Mouse (Mus musculus) forebrain, embryonic 11.5 days (tissue): Measurements from ENCODE around the gene Mgmt. TPM values are rescaled to one million over a fixed set of nuclear protein-coding genes. Genes with fewer than 3 reads are reported as not detected.

Experiments
- ATAC-seq: fragments of 200-750 bp; cut with Nextera tagmentation; replicated peaks from 2 replicates; pipeline ENCODE4 v1.8.0; 2017; ENCODE audit warnings: moderate TSS enrichment; ENCODE audit not compliant: low FRiP score
- DNase-seq: peaks from one replicate; pipeline ENCODE4 v3.0.0-alpha.2; 2017; ENCODE audit warnings: low spot score
- H3K27ac ChIP-seq: fragments of 300-500 bp; sonication (generic); 2 replicates; pipeline ENCODE4 v1.5.1; 2014; ENCODE audit warnings: low read depth, low read length
- H3K27me3 ChIP-seq: fragments of 300-500 bp; sonication (generic); 2 replicates; pipeline ENCODE4 v1.6.1; 2014; ENCODE audit warnings: mild to moderate bottlenecking, low read length, mixed read lengths; ENCODE audit not compliant: control insufficient read depth, insufficient read depth
- H3K36me3 ChIP-seq: fragments of 300-500 bp; sonication (generic); 2 replicates; pipeline ENCODE4 v1.6.1; 2014; ENCODE audit warnings: mild to moderate bottlenecking, low read length, moderate library complexity, mixed read lengths; ENCODE audit not compliant: control insufficient read depth, insufficient read depth
- H3K4me1 ChIP-seq: fragments of 300-500 bp; sonication (generic); replicated peaks from 2 replicates; pipeline ENCODE4 v1.6.1; 2014; ENCODE audit warnings: low read length, mixed read lengths; ENCODE audit not compliant: control insufficient read depth, insufficient read depth
- H3K4me2 ChIP-seq: fragments of 300-500 bp; sonication (generic); 2 replicates; pipeline ENCODE4 v1.6.1; 2014; ENCODE audit warnings: low read depth, mild to moderate bottlenecking, low read length, moderate library complexity, mixed read lengths; ENCODE audit not compliant: severe bottlenecking
- H3K4me3 ChIP-seq: fragments of 300-500 bp; sonication (generic); 2 replicates; pipeline ENCODE4 v1.5.1; 2014; ENCODE audit warnings: low read depth, low read length
- H3K9ac ChIP-seq: fragments of 300-500 bp; sonication (generic); 2 replicates; pipeline ENCODE4 v1.6.1; 2014; ENCODE audit warnings: low read length
- H3K9me3 ChIP-seq: fragments of 300-500 bp; sonication (generic); 2 replicates; pipeline ENCODE4 v1.6.1; 2016; ENCODE audit warnings: low read length, mixed read lengths; ENCODE audit not compliant: control insufficient read depth
- whole genome bisulfite sequencing: fragments of 180-500 bp; shearing (Covaris S2); extraction: QIAGEN DNeasy Blood & Tissue Kit; methylation state at CpG from one replicate; pipeline ENCODE4 v1.1.7; 2014; 5-methylcytosine and 5-hydroxymethylcytosine counted together
- polyA plus RNA-seq: library from polyadenylated mRNA; unstranded; fragments of >200 nt; fragmentation: Nextera tagmentation; extraction: Ambion mirVana; gene quantifications from 2 replicates; pipeline ENCODE4 v1.2.1, GENCODE M21; 2014

Mgmt gene
- polyA plus RNA-seq, 1 experiment from 2014 or later, result 3.4 TPM

- DNase-seq (no peak), ATAC-seq (no peak)
- Histone ChIP-seq H3K9me3 (no peaks in the 10 kb centered on the region), H3K27ac (no peak overlapping the region), H3K4me2 (no peak overlapping the region), H3K27me3 (no peaks in the 10 kb centered on the region), H3K36me3 (no peaks in the 10 kb centered on the region), H3K4me1 (0 out of 2 replicates have a peak, but pooled peaks cover 1% of the 10 kb centered on the region), H3K4me3 (no peak overlapping the region), H3K9ac (no peak overlapping the region)
- WGBS, result 48% methylated on average over 11 of the region's 11 CpGs
Observed at GRCm38 (mm10) chr7:137000703-137001102, 106.3 kb downstream of the Mgmt start.

GRCm38 (mm10) chr7:137001215-137001614 is 106.8 kb downstream of the Mgmt start:
- Histone ChIP-seq H3K27ac (no peak overlapping the region), H3K9me3 (no peaks in the 10 kb centered on the region), H3K36me3 (no peaks in the 10 kb centered on the region), H3K4me3 (no peak overlapping the region), H3K4me2 (no peak overlapping the region), H3K9ac (no peak overlapping the region), H3K4me1 (0 out of 2 replicates have a peak, but pooled peaks cover 1% of the 10 kb centered on the region), H3K27me3 (no peaks in the 10 kb centered on the region)
- ATAC-seq, result no peak
- WGBS, result 78% methylated on average over 15 of the region's 15 CpGs
- DNase-seq, result no peak

- DNase-seq (no peak), ATAC-seq (no peak)
- H3K36me3 ChIP-seq, result no peaks in the 10 kb centered on the region
- H3K9ac ChIP-seq, result no peak overlapping the region
- no peaks in the 10 kb centered on the region for H3K27me3 ChIP-seq
- no peaks in the 10 kb centered on the region for H3K9me3 ChIP-seq
- WGBS, result 86% methylated on average over 5 of the region's 5 CpGs
- H3K4me2 ChIP-seq, result no peak overlapping the region
- H3K4me1 ChIP-seq, result 0 out of 2 replicates have a peak, but pooled peaks cover 1% of the 10 kb centered on the region
- no peak overlapping the region for H3K27ac ChIP-seq
- no peak overlapping the region for H3K4me3 ChIP-seq
Observed at GRCm38 (mm10) chr7:137001783-137002182, 107.4 kb downstream of the Mgmt start.

GRCm38 (mm10) chr7:137002431-137002830 is 108.0 kb downstream of the Mgmt start:
- no peaks in the 10 kb centered on the region for H3K9me3 ChIP-seq
- H3K36me3 ChIP-seq, result no peaks in the 10 kb centered on the region
- no peak overlapping the region for H3K4me2 ChIP-seq
- H3K27me3 ChIP-seq, result no peaks in the 10 kb centered on the region
- no peak overlapping the region for H3K4me3 ChIP-seq
- 0 out of 2 replicates have a peak, but pooled peaks cover 1% of the 10 kb centered on the region for H3K4me1 ChIP-seq
- H3K27ac ChIP-seq, result no peak overlapping the region
- H3K9ac ChIP-seq, result no peak overlapping the region
- WGBS, result 55% methylated on average over 3 of the region's 3 CpGs
- no peak for DNase-seq
- no peak for ATAC-seq

GRCm38 (mm10) chr7:137005293-137005692 is 110.9 kb downstream of the Mgmt start:
- Histone ChIP-seq H3K4me2 (no peak overlapping the region), H3K27me3 (no peaks in the 10 kb centered on the region), H3K4me3 (no peak overlapping the region), H3K36me3 (no peaks in the 10 kb centered on the region), H3K4me1 (0 out of 2 replicates have a peak, but pooled peaks cover 1% of the 10 kb centered on the region), H3K27ac (no peak overlapping the region), H3K9me3 (no peaks in the 10 kb centered on the region), H3K9ac (no peak overlapping the region)
- DNase-seq (no peak), ATAC-seq (no peak)
- WGBS, result 51% methylated on average over 11 of the region's 11 CpGs

GRCm38 (mm10) chr7:137008321-137008720 is 113.9 kb downstream of the Mgmt start:
- ATAC-seq (no peak), DNase-seq (no peak)
- Histone ChIP-seq H3K27me3 (no peaks in the 10 kb centered on the region), H3K9me3 (no peaks in the 10 kb centered on the region), H3K4me2 (no peak overlapping the region), H3K27ac (no peak overlapping the region), H3K36me3 (no peaks in the 10 kb centered on the region), H3K4me1 (no peaks in the 10 kb centered on the region), H3K4me3 (no peak overlapping the region), H3K9ac (no peak overlapping the region)
- WGBS, result 55% methylated on average over 6 of the region's 6 CpGs

GRCm38 (mm10) chr7:137009732-137010275 is 115.4 kb downstream of the Mgmt start:
- no peaks in the 10 kb centered on the region for H3K9me3 ChIP-seq
- ATAC-seq (no peak), DNase-seq (no peak)
- H3K27me3 ChIP-seq, result no peaks in the 10 kb centered on the region
- 92% methylated on average over 19 of the region's 19 CpGs for WGBS
- H3K4me1 ChIP-seq, result no peaks in the 10 kb centered on the region
- H3K27ac ChIP-seq, result no peak overlapping the region
- no peak overlapping the region for H3K4me3 ChIP-seq
- H3K9ac ChIP-seq, result no peak overlapping the region
- no peak overlapping the region for H3K4me2 ChIP-seq
- H3K36me3 ChIP-seq, result no peaks in the 10 kb centered on the region

GRCm38 (mm10) chr7:137010451-137010850 is 116.0 kb downstream of the Mgmt start:
- H3K4me2 ChIP-seq, result no peak overlapping the region
- no peak overlapping the region for H3K9ac ChIP-seq
- no peaks in the 10 kb centered on the region for H3K4me1 ChIP-seq
- H3K36me3 ChIP-seq, result no peaks in the 10 kb centered on the region
- H3K27me3 ChIP-seq, result no peaks in the 10 kb centered on the region
- H3K27ac ChIP-seq, result no peak overlapping the region
- WGBS, result 92% methylated on average over 2 of the region's 2 CpGs
- H3K9me3 ChIP-seq, result no peaks in the 10 kb centered on the region
- ATAC-seq, result no peak
- H3K4me3 ChIP-seq, result no peak overlapping the region
- DNase-seq, result no peak

GRCm38 (mm10) chr7:137012687-137013086 is 118.3 kb downstream of the Mgmt start:
- H3K4me1 ChIP-seq, result no peaks in the 10 kb centered on the region
- H3K27me3 ChIP-seq, result no peaks in the 10 kb centered on the region
- no peak overlapping the region for H3K27ac ChIP-seq
- H3K4me2 ChIP-seq, result no peak overlapping the region
- no peaks in the 10 kb centered on the region for H3K36me3 ChIP-seq
- no peaks in the 10 kb centered on the region for H3K9me3 ChIP-seq
- H3K4me3 ChIP-seq, result no peak overlapping the region
- no peak for ATAC-seq
- no peak for DNase-seq
- 73% methylated on average over 8 of the region's 8 CpGs for WGBS
- H3K9ac ChIP-seq, result no peak overlapping the region
